Mouse (Mus musculus): ENCODE data around the gene Bglap2.

- TF ChIP-seq CTCF (IDR thresholded peaks at IDR 0.05) (no peak), EP300 (IDR thresholded peaks at IDR 0.05) (0 out of 2 replicates have a peak, but pooled peaks have one; percentile 13)
These were observed 46.3 kb upstream of the Bglap2 start, which contains the start of gene Slc25a44 for GRCm38 (mm10) chr3:88424605-88425329.
